Mouse (Mus musculus) forebrain, embryonic 15.5 days (tissue): ENCODE data around the gene Fmnl2. TPM values are rescaled to one million over a fixed set of nuclear protein-coding genes. Genes with fewer than 3 reads are reported as not detected.

ENCODE experiments used
- ATAC-seq: fragments of 200-750 bp; cut with Nextera tagmentation; replicated peaks from 2 replicates; pipeline ENCODE4 v1.8.0; 2017; ENCODE audit warnings: mild to moderate bottlenecking, moderate TSS enrichment, moderate library complexity
- H3K27ac ChIP-seq: fragments of 300-500 bp; sonication (generic); replicated peaks from 2 replicates; pipeline ENCODE4 v1.5.1; 2015; ENCODE audit warnings: mild to moderate bottlenecking, inconsistent platforms
- H3K27me3 ChIP-seq: fragments of 300-500 bp; sonication (generic); 2 replicates; pipeline ENCODE4 v1.6.1; 2015; ENCODE audit warnings: inconsistent platforms
- H3K36me3 ChIP-seq: fragments of 300-500 bp; sonication (generic); 2 replicates; pipeline ENCODE4 v1.6.1; 2015; ENCODE audit warnings: mild to moderate bottlenecking, inconsistent platforms
- H3K4me1 ChIP-seq: fragments of 300-500 bp; sonication (generic); 2 replicates; pipeline ENCODE4 v1.6.1; 2015; ENCODE audit warnings: inconsistent platforms
- H3K4me2 ChIP-seq: fragments of 300-500 bp; sonication (generic); replicated peaks from 2 replicates; pipeline ENCODE4 v1.6.1; 2015; ENCODE audit warnings: mild to moderate bottlenecking, inconsistent platforms
- H3K4me3 ChIP-seq: fragments of 300-500 bp; sonication (generic); 2 replicates; pipeline ENCODE4 v1.5.1; 2015; ENCODE audit warnings: mild to moderate bottlenecking, inconsistent platforms
- H3K9ac ChIP-seq: fragments of 300-500 bp; sonication (generic); replicated peaks from 2 replicates; pipeline ENCODE4 v1.6.1; 2015; ENCODE audit warnings: mild to moderate bottlenecking, inconsistent platforms
- H3K9me3 ChIP-seq: fragments of 300-500 bp; sonication (generic); 2 replicates; pipeline ENCODE4 v1.6.1; 2016; ENCODE audit warnings: inconsistent platforms
- WGBS: fragments of 180-500 bp; shearing (Covaris S2); methylation state at CpG from one replicate; pipeline ENCODE4 v1.1.7; 2015; ENCODE audit warnings: mixed read lengths; 5-methylcytosine and 5-hydroxymethylcytosine counted together
- polyA plus RNA-seq: library from polyadenylated mRNA; unstranded; fragments of >200 nt; fragmentation: Nextera tagmentation; extraction: Ambion mirVana; gene quantifications from 2 replicates; pipeline ENCODE4 v1.2.1, GENCODE M21; 2015

The Fmnl2 gene
- polyA plus RNA-seq, 1 experiment from 2014 or later: 18.6 TPM

GRCm38 (mm10) chr2:52868181-52868580 lies 10.5 kb downstream of the Fmnl2 start:
- Histone ChIP-seq H3K27me3 (no peaks in the 10 kb centered on the region), H3K4me1 (peaks cover 25% of the 10 kb centered on the region), H3K36me3 (peaks cover 12% of the 10 kb centered on the region), H3K4me2 (no peak overlapping the region), H3K27ac (no peak overlapping the region), H3K4me3 (no peak overlapping the region), H3K9me3 (no peaks in the 10 kb centered on the region), H3K9ac (no peak overlapping the region)
- 72% methylated on average over 5 of the region's 5 CpGs for WGBS
- ATAC-seq: no peak

GRCm38 (mm10) chr2:52872636-52873035 lies 15.0 kb downstream of the Fmnl2 start:
- H3K4me3 ChIP-seq: no peak overlapping the region
- peak overlapping the region; percentile 86 for H3K27ac ChIP-seq
- no peak overlapping the region for H3K4me2 ChIP-seq
- no peak for ATAC-seq
- no peaks in the 10 kb centered on the region for H3K9me3 ChIP-seq
- no peak overlapping the region for H3K9ac ChIP-seq
- 0 out of 2 replicates have a peak, but pooled peaks cover 3% of the 10 kb centered on the region for H3K36me3 ChIP-seq
- peaks cover 58% of the 10 kb centered on the region for H3K4me1 ChIP-seq
- H3K27me3 ChIP-seq: no peaks in the 10 kb centered on the region
- 78% methylated on average over 5 of the region's 5 CpGs for WGBS

- Histone ChIP-seq H3K9me3 (no peaks in the 10 kb centered on the region), H3K4me2 (peak overlapping the region; percentile 12; the same call in 1 of the 2 replicates), H3K4me1 (peaks cover 63% of the 10 kb centered on the region), H3K36me3 (no peaks in the 10 kb centered on the region), H3K27me3 (no peaks in the 10 kb centered on the region), H3K27ac (peak overlapping the region; percentile 86), H3K9ac (0 out of 2 replicates have a peak overlapping the region, but pooled peaks have one; percentile 15), H3K4me3 (no peak overlapping the region)
- WGBS: 30% methylated on average over 18 of the region's 18 CpGs
- peak; percentile 80 for ATAC-seq
These were observed 15.8 kb downstream of the Fmnl2 start for GRCm38 (mm10) chr2:52873276-52874063.

- Histone ChIP-seq H3K4me2 (no peak overlapping the region), H3K9ac (no peak overlapping the region), H3K27ac (peak overlapping the region; percentile 86), H3K27me3 (no peaks in the 10 kb centered on the region), H3K36me3 (no peaks in the 10 kb centered on the region), H3K4me1 (peaks cover 57% of the 10 kb centered on the region), H3K9me3 (no peaks in the 10 kb centered on the region), H3K4me3 (no peak overlapping the region)
- no peak for ATAC-seq
These were observed 17.1 kb downstream of the Fmnl2 start for GRCm38 (mm10) chr2:52874721-52875120.

- H3K27ac ChIP-seq: no peak overlapping the region
- no peak overlapping the region for H3K9ac ChIP-seq
- H3K4me1 ChIP-seq: peaks cover 54% of the 10 kb centered on the region
- ATAC-seq: no peak
- no peak overlapping the region for H3K4me2 ChIP-seq
- H3K27me3 ChIP-seq: no peaks in the 10 kb centered on the region
- H3K36me3 ChIP-seq: no peaks in the 10 kb centered on the region
- no peaks in the 10 kb centered on the region for H3K9me3 ChIP-seq
- H3K4me3 ChIP-seq: no peak overlapping the region
- 79% methylated on average over 9 of the region's 9 CpGs for WGBS
These were observed 18.1 kb downstream of the Fmnl2 start for GRCm38 (mm10) chr2:52875801-52876200.

- Histone ChIP-seq H3K27ac (no peak overlapping the region), H3K4me2 (no peak overlapping the region), H3K36me3 (no peaks in the 10 kb centered on the region), H3K9me3 (no peaks in the 10 kb centered on the region), H3K27me3 (no peaks in the 10 kb centered on the region), H3K9ac (no peak overlapping the region), H3K4me3 (no peak overlapping the region), H3K4me1 (peaks cover 24% of the 10 kb centered on the region; the same call in 1 of the 2 replicates)
- 90% methylated on average over 2 of the region's 2 CpGs for WGBS
- ATAC-seq: no peak
These were observed 25.7 kb downstream of the Fmnl2 start for GRCm38 (mm10) chr2:52883401-52883800.

GRCm38 (mm10) chr2:52884082-52884481 lies 26.4 kb downstream of the Fmnl2 start:
- peaks cover 20% of the 10 kb centered on the region; the same call in 1 of the 2 replicates for H3K4me1 ChIP-seq
- H3K36me3 ChIP-seq: no peaks in the 10 kb centered on the region
- no peak overlapping the region for H3K9ac ChIP-seq
- H3K4me2 ChIP-seq: no peak overlapping the region
- H3K4me3 ChIP-seq: no peak overlapping the region
- H3K27ac ChIP-seq: no peak overlapping the region; the same call in 1 of the 2 replicates
- 51% methylated on average over 4 of the region's 4 CpGs for WGBS
- no peaks in the 10 kb centered on the region for H3K9me3 ChIP-seq
- peak; percentile 51 for ATAC-seq
- no peaks in the 10 kb centered on the region for H3K27me3 ChIP-seq

- Histone ChIP-seq H3K4me2 (no peak overlapping the region), H3K9me3 (no peaks in the 10 kb centered on the region), H3K9ac (no peak overlapping the region), H3K4me3 (no peak overlapping the region), H3K27me3 (no peaks in the 10 kb centered on the region), H3K36me3 (no peaks in the 10 kb centered on the region), H3K27ac (no peak overlapping the region), H3K4me1 (peaks cover 19% of the 10 kb centered on the region; the same call in 1 of the 2 replicates)
- 74% methylated on average over 3 of the region's 3 CpGs for WGBS
- ATAC-seq: no peak
These were observed 27.4 kb downstream of the Fmnl2 start for GRCm38 (mm10) chr2:52885071-52885470.

GRCm38 (mm10) chr2:52887281-52887680 lies 29.6 kb downstream of the Fmnl2 start:
- Histone ChIP-seq H3K4me3 (no peak overlapping the region), H3K9me3 (no peaks in the 10 kb centered on the region), H3K4me2 (no peak overlapping the region), H3K9ac (no peak overlapping the region), H3K27me3 (no peaks in the 10 kb centered on the region), H3K4me1 (peaks cover 19% of the 10 kb centered on the region; the same call in 1 of the 2 replicates), H3K27ac (no peak overlapping the region), H3K36me3 (no peaks in the 10 kb centered on the region)
- no peak for ATAC-seq
- 50% methylated on average over 2 of the region's 2 CpGs for WGBS

GRCm38 (mm10) chr2:52891115-52891514 lies 33.5 kb downstream of the Fmnl2 start:
- Histone ChIP-seq H3K27me3 (no peaks in the 10 kb centered on the region), H3K36me3 (no peaks in the 10 kb centered on the region), H3K27ac (no peak overlapping the region), H3K4me3 (no peak overlapping the region), H3K4me1 (peaks cover 28% of the 10 kb centered on the region), H3K9ac (no peak overlapping the region), H3K9me3 (no peaks in the 10 kb centered on the region), H3K4me2 (no peak overlapping the region)
- 93% methylated on average over 8 of the region's 8 CpGs for WGBS
- ATAC-seq: no peak

- ATAC-seq: no peak
- H3K36me3 ChIP-seq: no peaks in the 10 kb centered on the region
- no peaks in the 10 kb centered on the region for H3K27me3 ChIP-seq
- H3K9ac ChIP-seq: no peak overlapping the region
- H3K4me2 ChIP-seq: no peak overlapping the region
- no peak overlapping the region for H3K4me3 ChIP-seq
- WGBS: 96% methylated on average over 2 of the region's 2 CpGs
- H3K9me3 ChIP-seq: no peaks in the 10 kb centered on the region
- H3K4me1 ChIP-seq: peaks cover 25% of the 10 kb centered on the region
- no peak overlapping the region for H3K27ac ChIP-seq
These were observed 34.1 kb downstream of the Fmnl2 start for GRCm38 (mm10) chr2:52891744-52892143.

- no peak for ATAC-seq
- Histone ChIP-seq H3K4me2 (no peak overlapping the region), H3K9me3 (no peaks in the 10 kb centered on the region), H3K4me3 (no peak overlapping the region), H3K36me3 (no peaks in the 10 kb centered on the region), H3K4me1 (peaks cover 30% of the 10 kb centered on the region), H3K9ac (no peak overlapping the region), H3K27me3 (no peaks in the 10 kb centered on the region), H3K27ac (no peak overlapping the region)
- 65% methylated on average over 6 of the region's 6 CpGs for WGBS
These were observed 37.4 kb downstream of the Fmnl2 start for GRCm38 (mm10) chr2:52894983-52895621.
